Mouse (Mus musculus) CH12.LX (cell line): Measurements from ENCODE around the gene Asb13. TPM values are rescaled to one million over a fixed set of nuclear protein-coding genes. Genes with fewer than 3 reads are reported as not detected.

Experiments used
- DNase-seq: peaks from one replicate; pipeline ENCODE4 v3.0.0-alpha.2; 2013; ENCODE audit errors: extremely low read depth
- H3K27ac ChIP-seq: 2 replicates; pipeline ENCODE4 v1.5.1; 2012; ENCODE audit warnings: low read depth, mild to moderate bottlenecking, control low read depth, moderate library complexity; ENCODE audit not compliant: insufficient read depth
- H3K27me3 ChIP-seq: replicated peaks from 2 replicates; pipeline ENCODE3; 2012; ENCODE audit warnings: inconsistent platforms
- H3K36me3 ChIP-seq, 2 experiments: replicated peaks in 1 of 2; 2 replicates each; pipeline versions ENCODE3 to v1.6.1; 2012; ENCODE audit warnings: inconsistent platforms in 1 of 2, low read length in 1 of 2, mild to moderate bottlenecking in 1 of 2, mixed read lengths in 1 of 2, moderate library complexity in 1 of 2; ENCODE audit not compliant: control insufficient read depth in 1 of 2, insufficient read depth in 1 of 2
- H3K4me1 ChIP-seq, 2 experiments: 2 replicates each; pipeline ENCODE4 v1.6.1; 2012; ENCODE audit warnings: inconsistent platforms in 1 of 2, moderate library complexity in 1 of 2; ENCODE audit not compliant: insufficient read depth in 2 of 2, control insufficient read depth in 1 of 2
- H3K4me2 ChIP-seq: 2 replicates; pipeline ENCODE4 v1.6.1; 2012; ENCODE audit warnings: low read depth, mild to moderate bottlenecking, control low read depth; ENCODE audit not compliant: poor library complexity, insufficient read depth, severe bottlenecking
- H3K4me3 ChIP-seq, 3 experiments: fragments of 150-350 bp in 1 of 3; sonication (generic) in 1 of 3; replicated peaks in 1 of 3; 2 replicates each; pipeline versions ENCODE3 to v1.5.1; 2011 to 2012; ENCODE audit warnings: low read depth in 2 of 3, low read length in 2 of 3, mild to moderate bottlenecking in 2 of 3, moderate library complexity in 2 of 3, control low read depth in 1 of 3, improper control_type of control experiment in 1 of 3, inconsistent platforms in 1 of 3, mixed read lengths in 1 of 3; ENCODE audit not compliant: poor library complexity in 1 of 3
- H3K79me2 ChIP-seq: replicated peaks from 2 replicates; pipeline ENCODE4 v1.6.1; 2012; ENCODE audit warnings: mild to moderate bottlenecking, moderate library complexity; ENCODE audit not compliant: control insufficient read depth, poor library complexity, insufficient read depth, severe bottlenecking; ENCODE audit errors: extremely low read depth
- H3K9ac ChIP-seq: 2 replicates; pipeline ENCODE4 v1.6.1; 2012; ENCODE audit warnings: low read depth, mild to moderate bottlenecking, control low read depth, moderate library complexity; ENCODE audit not compliant: insufficient read depth
- H3K9me3 ChIP-seq: replicated peaks from 2 replicates; pipeline ENCODE3; 2012; ENCODE audit warnings: low read length, inconsistent platforms, mixed read lengths
- CHD1 ChIP-seq: IDR thresholded peaks from 2 replicates; pipeline ENCODE4 v1.6.1; 2012; ENCODE audit warnings: low read depth, low read length, improper control_type of control experiment, inconsistent platforms
- CHD2 ChIP-seq: IDR thresholded peaks from 2 replicates; pipeline ENCODE4 v1.6.1; 2011; ENCODE audit warnings: low read length, improper control_type of control experiment
- EP300 ChIP-seq: IDR thresholded peaks from 2 replicates; pipeline ENCODE4 v1.6.1; 2011; ENCODE audit warnings: low read length, improper control_type of control experiment
- ETS1 ChIP-seq: conservative IDR thresholded peaks from 2 replicates; pipeline ENCODE4 v1.6.1; 2012; ENCODE audit warnings: low read depth, mild to moderate bottlenecking, inconsistent platforms, low read length, improper control_type of control experiment, moderate library complexity
- GABPA ChIP-seq: IDR thresholded peaks from 2 replicates; pipeline ENCODE4 v1.6.1; 2012; ENCODE audit warnings: low read depth, low read length, improper control_type of control experiment, inconsistent platforms; ENCODE audit not compliant: insufficient replicate concordance
- IRF4 ChIP-seq: IDR thresholded peaks from 2 replicates; pipeline ENCODE4 v1.6.1; 2014; ENCODE audit warnings: low read depth, mild to moderate bottlenecking, inconsistent platforms, low read length, improper control_type of control experiment
- JUN ChIP-seq: IDR thresholded peaks from 2 replicates; pipeline ENCODE4 v1.6.1; 2011; ENCODE audit warnings: low read depth, mild to moderate bottlenecking, low read length, improper control_type of control experiment, moderate library complexity; ENCODE audit not compliant: insufficient read depth
- JUND ChIP-seq: conservative IDR thresholded peaks from 2 replicates; pipeline ENCODE4 v1.6.1; 2011; ENCODE audit warnings: low read depth, low read length, improper control_type of control experiment
- MAFK ChIP-seq: IDR thresholded peaks from 2 replicates; pipeline ENCODE4 v1.6.1; 2011; ENCODE audit warnings: low read length, improper control_type of control experiment; ENCODE audit not compliant: insufficient replicate concordance
- MAX ChIP-seq: IDR thresholded peaks from 2 replicates; pipeline ENCODE4 v1.6.1; 2011; ENCODE audit warnings: low read length, improper control_type of control experiment
- POLR2AphosphoS2 ChIP-seq: IDR thresholded peaks from 2 replicates; pipeline ENCODE4 v1.6.1; 2011; ENCODE audit warnings: low read depth, low read length, improper control_type of control experiment
- SIN3A ChIP-seq: IDR thresholded peaks from 2 replicates; pipeline ENCODE4 v1.6.1; 2012; ENCODE audit warnings: low read length, improper control_type of control experiment, inconsistent platforms
- SMC3 ChIP-seq: IDR thresholded peaks from 2 replicates; pipeline ENCODE4 v1.6.1; 2011; ENCODE audit warnings: low read depth, low read length, improper control_type of control experiment
- TBP ChIP-seq: conservative IDR thresholded peaks from 2 replicates; pipeline ENCODE4 v1.6.1; 2011; ENCODE audit warnings: low read depth, low read length, improper control_type of control experiment
- UBTF ChIP-seq: IDR thresholded peaks from 2 replicates; pipeline ENCODE4 v1.6.1; 2012; ENCODE audit warnings: low read depth, mild to moderate bottlenecking, inconsistent platforms, low read length, improper control_type of control experiment, moderate library complexity
- USF1 ChIP-seq: IDR thresholded peaks from 2 replicates; pipeline ENCODE4 v1.6.1; 2014; ENCODE audit warnings: low read depth, mild to moderate bottlenecking, inconsistent platforms, low read length, improper control_type of control experiment
- dilution Hi-C: fragments of 300-500 bp; cut with MboI; formaldehyde crosslinking; loops from 2 replicates; pipeline ENCODE4 v1.14.3; 2020; ENCODE audit warnings: low sequenced_read_pairs; ENCODE audit not compliant: extremely low pct_unique_long_range_greater_than_20kb, extremely low pct_ligation_motif_present
- in situ Hi-C: fragments of 300-500 bp; cut with MboI; formaldehyde crosslinking; loops from 3 replicates; pipeline ENCODE4 v1.14.3; 2019; ENCODE audit warnings: low sequenced_read_pairs, low pct_ligation_motif_present, low pct_unique_long_range_greater_than_20kb, mixed read lengths
- polyA plus RNA-seq: library from polyadenylated mRNA; unstranded; fragments of >175 nt; gene quantifications from 2 replicates; pipeline ENCODE4 v1.2.1, GENCODE M21; 2012; ENCODE audit warnings: low read depth; ENCODE audit not compliant: insufficient read length
- total RNA-seq, 2 experiments: library from RNA; depleted of rRNA; stranded (reverse); fragments of 300-350 nt in 1 of 2; fragments of >200 nt in 1 of 2; gene quantifications; 2 replicates each; pipeline ENCODE4 v1.2.3; 2012 to 2014

Gene Asb13
- total and polyA plus RNA-seq, 3 experiments: 0.78 to 2.0 (median 1.4) TPM

DNA sequence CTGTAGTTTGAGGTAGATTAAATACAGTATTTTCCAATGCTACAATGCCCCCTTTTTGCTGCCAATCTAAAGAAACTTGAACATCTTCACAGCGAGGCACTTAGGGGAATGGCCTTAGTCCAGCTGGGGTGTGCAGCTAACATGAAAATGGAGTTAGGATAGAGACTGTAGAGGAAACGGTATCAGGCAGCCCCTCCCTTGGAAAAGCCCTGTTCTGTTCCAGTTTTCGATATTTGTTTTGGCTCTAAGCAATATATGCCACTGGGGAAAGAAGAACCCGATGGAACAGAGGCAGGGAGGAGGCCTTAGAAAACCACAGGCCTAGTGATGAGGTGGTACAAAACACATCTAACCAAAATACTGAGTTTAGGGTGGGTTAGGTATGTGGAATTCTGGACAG lies 42.0 kb downstream of the Asb13 start:
- H3K4me1 ChIP-seq: no peaks in the 10 kb centered on the region
- in situ Hi-C loops (no loop called here), dilution Hi-C loops (no loop called here)
- no peaks in the 10 kb centered on the region for H3K79me2 ChIP-seq
- no peak overlapping the region for H3K4me2 ChIP-seq
- no peaks in the 10 kb centered on the region for H3K36me3 ChIP-seq
- TF ChIP-seq USF1: no peak
- no peak for TF ChIP-seq MAX
- no peak overlapping the region for H3K9ac ChIP-seq
- H3K4me3 ChIP-seq: no peak overlapping the region
- no peak overlapping the region for H3K27ac ChIP-seq
- no peak for DNase-seq
- H3K27me3 ChIP-seq: no peaks in the 10 kb centered on the region
- no peaks in the 10 kb centered on the region for H3K9me3 ChIP-seq

GRCm38 (mm10) chr13:3679098-3679497 lies 45.3 kb downstream of the Asb13 start:
- dilution Hi-C loops (no loop called here), in situ Hi-C loops (no loop called here)
- Histone ChIP-seq H3K4me2 (no peak overlapping the region), H3K27ac (no peak overlapping the region), H3K4me1 (no peaks in the 10 kb centered on the region), H3K36me3 (no peaks in the 10 kb centered on the region), H3K79me2 (no peaks in the 10 kb centered on the region), H3K9me3 (no peaks in the 10 kb centered on the region), H3K9ac (no peak overlapping the region), H3K4me3 (no peak overlapping the region), H3K27me3 (no peaks in the 10 kb centered on the region)
- no peak for TF ChIP-seq SMC3
- no peak for TF ChIP-seq MAX
- no peak for TF ChIP-seq MAFK
- TF ChIP-seq CHD1: no peak
- no peak for TF ChIP-seq JUND
- no peak for DNase-seq

DNA sequence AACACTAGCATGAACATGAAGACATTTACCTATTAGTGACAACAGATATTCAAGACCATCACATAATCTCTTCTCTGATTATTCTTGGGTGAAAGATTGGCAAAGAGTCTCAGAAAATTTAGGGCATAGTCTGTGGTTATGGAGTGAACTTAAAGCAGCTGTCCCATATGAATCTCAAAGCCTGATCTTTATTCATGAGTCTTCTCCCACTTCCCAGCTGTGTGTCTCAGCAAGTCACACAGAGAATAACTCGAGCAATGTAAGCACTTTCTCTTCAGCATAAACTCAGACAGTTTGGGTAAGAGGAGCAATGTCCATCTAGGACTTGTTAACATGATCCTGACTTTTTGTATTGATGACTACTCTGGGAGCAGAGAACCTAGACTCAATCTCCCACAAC lies 52.5 kb downstream of the Asb13 start:
- in situ Hi-C loops (no loop called here), dilution Hi-C loops (no loop called here)
- no peak for TF ChIP-seq UBTF
- TF ChIP-seq TBP: no peak
- no peak for TF ChIP-seq CHD2
- TF ChIP-seq JUN: no peak
- TF ChIP-seq SIN3A: no peak
- no peak for TF ChIP-seq EP300
- TF ChIP-seq GABPA: no peak
- no peak for TF ChIP-seq IRF4
- TF ChIP-seq POLR2AphosphoS2: no peak
- TF ChIP-seq ETS1: no peak
- TF ChIP-seq, all 38 proteins: peak for 0

More for the DNA sequence above, 52.5 kb downstream of the Asb13 start:
- Histone ChIP-seq H3K36me3 (no peaks in the 10 kb centered on the region), H3K4me1 (no peaks in the 10 kb centered on the region), H3K27ac (no peak overlapping the region), H3K4me3 (no peak overlapping the region), H3K4me2 (no peak overlapping the region), H3K27me3 (no peaks in the 10 kb centered on the region), H3K79me2 (no peaks in the 10 kb centered on the region), H3K9me3 (no peaks in the 10 kb centered on the region), H3K9ac (no peak overlapping the region)
- no peak for DNase-seq
